Mouse (Mus musculus): Measurements from ENCODE around the gene Gbx1.

Gene Gbx1

DNA sequence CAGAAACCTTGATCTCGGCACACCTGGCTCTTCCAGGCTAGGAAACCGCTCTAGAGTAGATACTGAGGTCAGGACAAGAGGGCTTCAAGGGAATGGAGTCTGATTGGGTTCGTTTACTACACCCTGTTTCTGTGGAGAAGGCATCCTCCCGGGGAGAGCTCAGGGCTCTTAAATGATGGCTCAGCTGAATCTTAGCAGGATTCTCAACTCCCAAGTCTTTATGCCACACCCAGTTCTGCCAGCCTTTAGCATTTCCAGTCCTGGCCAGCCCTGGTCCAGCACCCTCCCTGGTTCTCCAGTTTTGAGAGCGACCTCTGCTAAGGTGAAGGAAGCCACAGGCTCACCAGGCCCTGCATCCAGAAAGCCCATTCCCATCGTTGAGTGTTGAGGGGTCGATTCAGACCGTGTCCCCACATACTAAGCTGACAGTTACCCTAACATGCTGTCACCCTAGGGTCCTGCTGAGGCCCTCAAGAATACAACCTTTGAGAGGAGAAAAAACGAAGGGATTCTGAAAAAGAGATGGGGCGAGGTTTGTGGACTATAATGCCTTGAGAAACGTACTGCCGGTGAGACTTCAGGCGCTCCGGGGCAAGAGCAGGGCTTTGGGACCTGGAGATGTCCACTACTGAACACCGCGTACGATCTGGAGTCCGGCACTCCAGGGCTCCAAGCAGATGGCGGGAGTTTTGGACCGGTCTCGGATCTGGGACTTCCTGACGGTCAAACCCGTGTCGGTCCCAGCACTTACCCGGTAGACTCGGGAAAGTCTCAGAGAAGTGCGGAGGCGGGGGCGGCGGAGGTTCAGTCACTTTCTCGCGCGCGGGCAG lies 1.4 kb downstream of the Gbx1 start:
- no peak for DNase-seq (ENCODE audit: low spot score in 2 of 2)

DNA sequence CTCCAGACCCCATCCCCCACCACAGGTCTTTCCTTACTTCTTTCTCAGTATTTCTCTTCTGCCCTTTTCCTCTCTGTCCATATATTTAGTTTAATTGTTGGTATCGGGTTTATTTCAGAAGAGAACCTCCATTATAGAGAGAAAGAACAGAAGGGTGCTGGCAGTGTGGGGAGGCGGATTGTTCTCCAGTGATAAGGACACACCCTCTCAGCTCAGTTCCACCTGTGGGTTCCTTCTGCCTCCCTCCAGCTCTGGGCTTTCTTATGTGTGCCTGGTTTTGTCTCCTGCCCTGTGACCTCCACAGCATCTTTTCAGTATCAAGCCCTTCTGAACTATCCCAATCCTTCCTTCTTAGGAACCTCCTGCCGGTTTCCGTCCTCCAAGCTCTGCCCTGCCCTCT lies 2.5 kb downstream of the Gbx1 start:
- DNase-seq (ENCODE audit: low spot score in 2 of 2) = no peak

DNA sequence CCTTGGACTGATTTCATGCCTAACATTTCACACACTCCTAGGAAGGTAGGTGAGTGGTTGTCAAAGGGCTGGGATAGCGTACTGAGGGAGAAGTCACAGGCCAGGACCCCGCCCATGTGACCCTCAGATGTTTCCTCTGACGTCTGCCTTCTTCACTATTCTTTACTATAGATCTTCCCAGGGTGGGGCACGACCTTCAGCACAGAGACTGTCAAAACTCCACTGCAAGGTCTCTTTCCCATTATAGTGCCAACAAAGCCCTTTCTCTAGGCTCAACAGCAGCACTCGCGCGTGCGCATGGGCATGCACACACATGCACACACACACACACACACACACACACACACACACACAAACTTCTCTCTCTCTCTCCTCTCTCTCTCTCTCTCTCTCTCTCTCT lies 3.2 kb downstream of the Gbx1 start:
- DNase-seq (ENCODE audit: low spot score in 2 of 2) = no peak

DNA sequence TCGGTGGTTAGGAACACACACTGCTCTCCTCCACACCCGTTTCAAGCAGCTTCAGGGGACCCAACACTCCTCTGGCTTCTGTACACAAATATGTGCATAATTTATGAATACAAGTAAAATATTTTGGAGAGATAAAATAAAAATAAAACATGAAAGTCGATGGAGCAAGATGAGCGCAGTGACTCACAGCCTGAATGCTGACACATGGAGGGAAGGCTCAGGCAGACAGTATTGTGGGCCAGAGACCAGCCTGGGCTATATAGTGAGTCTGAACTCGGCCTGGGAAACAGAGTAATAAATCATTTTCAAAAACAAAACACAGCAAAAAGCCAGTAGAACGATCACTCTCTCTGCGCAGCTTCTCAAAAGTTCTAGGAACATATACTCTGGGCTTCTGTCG lies 5.6 kb downstream of the Gbx1 start:
- DNase-seq (ENCODE audit: low spot score in 2 of 2) = no peak

DNA sequence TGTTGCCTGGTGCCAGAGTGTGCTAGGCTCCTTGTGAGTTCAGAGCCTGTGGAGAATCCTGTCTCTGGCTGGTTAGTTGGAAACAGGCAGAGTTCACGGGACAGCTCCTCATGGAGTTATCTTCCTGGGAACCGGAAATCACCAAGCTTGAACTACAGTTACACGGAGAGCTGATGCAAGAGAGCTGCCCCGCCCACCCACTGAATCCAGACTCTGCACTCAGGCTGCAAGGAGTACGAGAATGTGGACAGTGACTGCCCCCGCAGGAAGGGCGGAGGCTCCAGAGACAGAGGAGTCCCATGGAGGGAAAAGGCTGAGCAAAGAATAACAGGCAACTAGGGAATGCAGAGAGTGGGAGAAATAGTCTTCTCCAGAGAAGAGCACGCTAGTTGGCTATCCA lies 14.7 kb downstream of the Gbx1 start:
- no peak for DNase-seq (ENCODE audit: low spot score in 2 of 2)

DNA sequence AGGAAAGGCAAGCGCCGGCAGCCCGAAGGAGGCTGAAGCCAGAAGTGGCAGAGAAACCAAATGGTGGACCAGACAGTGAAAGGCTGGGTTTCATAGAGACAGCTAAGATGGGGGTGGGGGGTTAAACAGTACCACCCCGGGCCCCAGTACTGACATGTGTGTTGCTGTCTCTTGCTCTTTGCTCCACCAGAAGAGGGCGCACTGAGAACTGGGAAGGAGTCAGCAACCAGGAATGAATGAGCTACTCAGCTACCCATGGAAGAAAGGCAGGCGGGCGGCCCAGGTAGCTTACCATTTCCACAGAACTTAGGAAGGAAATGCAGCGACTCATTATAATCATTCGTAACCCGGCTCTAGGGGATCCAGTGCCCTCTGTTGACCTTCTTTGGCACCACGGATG lies 16.4 kb downstream of the Gbx1 start:
- DNase-seq (ENCODE audit: low spot score in 2 of 2) = peak; percentile 13 to 15

DNA sequence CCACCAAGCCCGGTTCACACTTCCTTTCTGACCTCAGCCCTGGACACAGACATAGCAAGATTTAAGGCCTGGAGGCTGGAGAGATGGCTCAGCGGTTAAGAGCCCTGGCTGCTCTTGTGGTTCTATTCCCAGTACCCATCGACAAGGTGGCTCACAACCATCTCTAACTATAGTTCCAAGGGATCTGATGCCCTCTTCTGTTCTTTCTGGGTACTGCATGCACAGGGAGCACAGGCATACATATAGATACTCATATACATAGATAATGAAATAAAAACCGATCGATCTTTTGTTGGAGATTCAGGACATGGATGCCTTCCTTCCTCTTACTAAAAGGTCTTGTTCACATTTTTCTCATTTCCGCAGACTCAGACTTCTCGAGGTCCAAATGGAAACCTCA lies 18.6 kb downstream of the Gbx1 start:
- DNase-seq (ENCODE audit: low spot score in 2 of 2) = no peak

DNA sequence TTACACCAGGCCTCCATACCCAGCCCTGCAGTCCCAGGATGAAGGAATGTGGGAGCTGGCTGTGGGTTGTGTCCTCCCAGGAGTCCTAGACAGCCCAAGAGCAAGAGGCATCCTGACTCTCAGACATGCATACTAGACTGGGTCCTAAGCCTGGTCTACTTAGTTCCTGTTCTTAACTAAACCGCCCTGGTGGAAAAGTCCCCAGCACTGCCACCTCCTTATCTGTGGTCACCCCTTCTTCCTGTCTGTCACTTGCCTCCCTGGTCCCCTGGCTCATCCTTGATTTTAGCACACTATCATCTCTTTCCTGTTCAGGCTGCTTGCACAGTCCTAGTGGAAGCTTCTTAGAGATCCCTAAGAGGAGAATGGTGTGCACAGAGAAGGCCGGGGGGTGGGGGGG lies 21.5 kb downstream of the Gbx1 start:
- DNase-seq (ENCODE audit: low spot score in 2 of 2) = no peak

DNA sequence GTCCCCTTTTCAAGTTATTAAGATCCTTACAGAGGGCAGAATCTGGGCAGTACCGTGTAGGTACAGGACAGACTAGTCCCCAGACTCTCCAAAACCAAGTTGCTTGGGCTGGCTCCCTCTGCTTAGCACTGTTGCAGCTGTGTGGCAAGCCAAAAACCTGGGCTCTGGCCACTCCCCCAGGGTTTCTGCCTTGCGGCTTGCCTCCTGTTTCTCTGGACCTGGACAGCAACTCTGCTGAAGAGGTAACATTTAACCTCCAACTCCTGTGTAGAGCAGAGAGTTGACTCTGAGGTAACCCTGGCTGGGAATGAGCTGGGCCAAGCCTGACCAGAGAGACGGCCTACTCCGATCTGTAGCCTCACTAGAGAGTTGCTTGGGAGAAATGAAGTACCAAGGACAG lies 24.2 kb downstream of the Gbx1 start:
- DNase-seq (ENCODE audit: low spot score in 2 of 2) = no peak

DNA sequence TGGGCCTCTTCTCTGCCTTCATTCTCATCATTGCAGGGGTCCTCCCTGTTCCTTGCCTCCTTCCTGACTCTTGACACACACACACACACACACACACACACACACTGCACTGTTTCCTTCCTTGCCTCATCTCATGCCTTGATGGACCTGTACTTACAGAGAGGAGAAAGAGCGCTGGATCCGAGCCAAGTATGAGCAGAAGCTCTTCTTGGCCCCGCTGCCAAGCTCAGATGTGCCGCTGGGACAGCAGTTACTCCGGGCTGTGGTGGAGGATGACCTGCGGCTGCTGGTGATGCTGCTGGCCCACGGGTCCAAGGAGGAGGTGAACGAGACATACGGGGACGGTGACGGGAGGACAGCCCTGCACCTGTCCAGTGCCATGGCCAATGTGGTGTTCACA lies 26.2 kb downstream of the Gbx1 start:
- no peak for DNase-seq (ENCODE audit: low spot score in 2 of 2)

DNA sequence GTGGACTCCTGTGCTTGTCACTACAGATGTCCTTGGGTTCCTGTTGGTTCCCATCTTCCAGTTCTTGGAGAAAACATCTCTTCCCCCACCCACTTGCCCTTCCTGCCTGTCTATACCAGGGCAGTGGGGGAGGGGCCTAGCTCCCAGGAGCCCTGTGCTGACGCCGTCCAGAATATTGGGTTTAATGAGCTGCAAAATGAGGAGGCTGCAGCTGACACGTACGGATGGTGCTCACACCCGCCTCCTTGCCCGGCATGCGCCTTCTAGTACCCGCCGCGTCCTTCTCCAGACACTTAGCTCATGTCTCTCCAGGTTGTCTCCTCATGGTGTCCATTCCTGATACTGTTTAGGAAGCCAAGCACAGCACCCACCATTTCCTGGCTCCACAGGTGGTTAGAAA lies 27.9 kb downstream of the Gbx1 start:
- no peak for DNase-seq (ENCODE audit: low spot score in 2 of 2)

DNA sequence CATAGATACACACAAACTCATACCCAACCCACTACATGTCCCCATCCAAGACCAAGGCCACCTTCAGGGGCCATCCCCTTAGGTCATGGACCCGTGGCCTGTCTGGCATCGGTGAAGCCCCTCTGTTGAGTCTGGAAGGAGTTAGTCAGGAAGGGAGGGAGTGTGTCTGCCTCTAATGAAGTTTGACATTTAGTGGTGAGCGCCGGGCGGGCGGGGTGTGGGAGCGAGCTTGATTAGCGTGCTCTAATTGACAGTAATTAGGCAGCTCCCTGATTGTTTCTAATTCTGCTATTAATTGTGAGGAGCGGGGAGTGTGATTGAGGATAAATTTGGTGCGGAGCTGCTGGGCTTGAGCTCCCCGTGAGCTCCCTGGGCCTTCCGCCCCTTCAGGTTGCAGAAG lies 29.5 kb downstream of the Gbx1 start:
- DNase-seq (ENCODE audit: low spot score in 2 of 2) = no peak

DNA sequence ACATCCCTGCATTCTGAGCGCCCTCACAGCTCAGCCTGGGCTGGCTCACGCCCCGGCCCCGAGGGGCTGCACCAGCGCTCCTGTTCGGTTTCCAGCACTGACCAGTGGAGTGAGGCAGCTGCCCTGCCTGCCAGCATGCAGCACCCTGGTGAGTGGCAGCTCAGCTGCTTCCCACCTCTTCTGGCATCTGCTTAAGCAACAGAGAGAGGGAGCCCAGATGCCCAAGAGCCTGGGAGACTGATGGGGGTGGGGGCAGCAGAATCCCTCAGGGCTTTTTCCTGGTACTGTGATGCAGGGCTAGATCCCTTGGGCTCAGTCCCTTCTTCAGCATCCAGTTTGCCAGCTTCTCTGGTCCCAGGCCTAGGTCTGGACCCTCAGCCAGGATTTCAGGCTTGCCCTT lies 30.2 kb downstream of the Gbx1 start:
- DNase-seq (ENCODE audit: low spot score in 2 of 2) = no peak

DNA sequence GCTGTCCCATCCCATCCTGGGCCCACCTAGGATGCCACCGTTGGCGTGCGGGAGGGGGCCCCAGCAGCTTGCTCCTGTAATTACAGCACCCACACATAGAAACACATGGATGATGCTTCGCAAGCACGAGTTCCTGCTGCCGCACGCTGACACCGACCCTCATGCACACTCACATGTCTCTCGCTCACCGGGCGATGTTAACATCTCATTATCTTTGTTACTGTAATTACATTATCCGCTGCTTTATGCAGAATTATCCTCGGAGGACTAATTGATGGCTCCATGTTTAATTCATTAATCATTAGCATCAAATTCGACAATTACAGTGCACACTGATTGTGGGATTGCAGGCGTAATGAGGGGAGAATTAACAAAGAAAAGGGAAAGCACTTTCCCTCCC lies 32.0 kb downstream of the Gbx1 start:
- DNase-seq (ENCODE audit: low spot score in 2 of 2) = no peak

DNA sequence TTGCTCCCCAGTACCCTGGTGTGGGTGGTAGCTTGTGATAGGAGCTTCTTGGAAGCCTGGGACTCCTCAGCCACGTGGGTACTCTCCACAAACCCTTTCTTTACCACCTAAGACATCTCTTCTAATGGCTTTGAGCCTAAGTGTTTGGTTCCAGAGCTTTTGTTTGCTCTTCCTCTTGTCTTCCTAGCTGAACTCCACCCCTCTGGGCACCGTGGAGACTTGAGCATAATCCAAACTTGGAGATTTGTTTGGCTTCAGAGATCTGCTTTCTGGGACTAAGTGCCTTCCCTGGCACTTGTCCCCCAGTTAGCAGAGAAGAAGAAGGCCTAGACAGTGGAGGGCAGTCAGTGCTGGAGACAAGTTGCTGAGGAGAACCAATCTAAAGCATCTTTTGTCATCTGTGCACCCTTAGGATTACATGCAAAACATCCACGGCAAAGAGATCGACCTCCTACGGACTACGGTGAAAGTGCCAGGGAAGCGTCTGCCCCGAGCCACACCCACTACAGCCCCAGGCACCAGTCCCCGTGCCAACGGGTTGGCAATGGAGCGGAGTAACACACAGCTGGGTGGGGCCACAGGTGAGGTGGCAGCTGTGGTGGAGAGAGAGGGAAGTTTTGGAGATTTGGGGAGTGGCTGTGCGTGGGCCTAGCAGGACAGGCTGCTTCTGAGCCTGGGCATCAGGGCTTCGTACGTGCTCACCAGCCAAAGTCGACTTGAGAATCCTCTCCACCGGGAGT lies 34.3 kb downstream of the Gbx1 start:
- DNase-seq (ENCODE audit: low spot score in 2 of 2) = no peak

DNA sequence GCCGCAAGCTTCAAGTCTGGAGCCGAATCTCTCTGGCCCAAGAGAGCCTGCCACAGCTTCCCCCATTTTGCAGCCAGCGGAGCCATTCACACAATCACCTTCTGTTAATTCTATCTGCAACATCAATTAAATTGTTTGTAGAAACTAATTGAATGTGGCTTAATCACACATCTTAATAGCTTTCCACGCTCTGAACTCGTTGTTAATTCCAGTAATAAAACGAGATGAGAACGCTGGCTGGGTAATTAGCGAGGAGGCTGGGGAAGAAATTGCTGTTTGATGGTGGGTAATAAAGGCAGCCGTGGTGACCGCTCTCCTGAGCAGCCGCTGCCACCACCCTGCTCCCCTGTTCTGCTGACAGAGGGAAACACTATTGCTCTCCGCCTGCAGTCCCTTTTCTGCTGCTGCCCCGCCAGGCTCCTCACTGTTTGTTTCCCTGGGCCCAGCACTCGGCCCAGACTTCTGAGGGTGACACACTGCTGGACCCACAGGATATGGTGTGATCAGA lies 36.5 kb downstream of the Gbx1 start:
- DNase-seq (ENCODE audit: low spot score in 2 of 2) = no peak

DNA sequence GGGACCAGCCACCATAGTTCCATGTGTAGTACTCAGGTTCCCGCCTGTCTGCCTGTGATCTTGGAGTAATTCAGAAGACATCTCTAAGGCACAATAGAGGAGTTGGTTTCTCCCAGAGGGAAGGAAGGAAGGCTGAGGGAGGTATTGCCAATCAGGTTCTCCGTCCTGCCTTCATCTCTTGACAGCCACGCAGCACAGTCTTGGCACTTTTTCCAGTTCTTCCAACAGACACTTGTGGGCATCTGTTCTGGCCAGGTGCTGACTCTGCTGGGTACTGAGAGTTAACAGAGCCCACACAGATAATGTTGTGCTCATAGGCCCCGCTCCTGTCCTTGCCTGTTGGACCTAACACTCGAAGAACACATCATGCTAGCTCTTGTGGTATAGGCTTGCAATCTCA lies 40.3 kb downstream of the Gbx1 start:
- DNase-seq (ENCODE audit: low spot score in 2 of 2) = no peak

DNA sequence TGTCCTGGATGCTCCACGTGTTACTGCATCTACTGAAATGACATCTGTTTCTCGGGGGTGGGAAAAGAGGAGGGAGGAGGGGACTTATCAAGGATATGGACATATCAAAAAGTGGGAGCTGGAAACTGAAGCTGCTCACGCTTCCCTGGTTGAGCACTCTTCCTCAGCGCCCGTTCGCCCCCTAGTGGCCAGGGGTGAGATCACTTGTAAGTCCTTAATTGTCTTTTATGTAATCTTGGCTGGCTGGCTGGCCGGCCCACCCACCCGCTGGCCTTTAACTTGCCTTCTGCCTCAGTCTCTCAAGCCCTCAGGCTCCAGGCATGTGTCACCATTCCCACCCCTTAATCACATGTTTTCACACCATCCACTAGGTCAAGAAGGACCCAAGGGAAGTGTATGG lies 40.9 kb downstream of the Gbx1 start:
- peak; percentile 53 to 64 for DNase-seq (ENCODE audit: low spot score in 2 of 2)

DNA sequence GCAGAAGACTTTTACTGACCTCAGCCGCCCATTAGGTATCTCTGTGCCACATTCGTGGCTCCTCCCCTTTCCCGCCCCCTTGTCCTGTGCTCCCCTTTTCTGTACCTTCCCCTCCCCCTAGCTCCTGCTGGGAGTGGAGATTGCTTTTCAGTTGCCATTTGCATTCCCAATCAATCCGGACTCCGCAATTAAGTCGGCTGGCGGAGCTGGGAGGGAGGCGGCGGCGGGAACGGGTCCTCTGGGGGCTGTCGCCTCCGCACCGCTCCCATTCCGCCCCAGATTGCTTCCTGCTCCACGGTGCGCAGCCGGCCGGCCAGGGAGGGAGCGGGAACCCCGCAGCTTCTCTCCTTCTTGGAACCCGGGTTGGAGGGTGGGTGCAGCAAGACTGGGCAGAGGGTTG lies 42.0 kb downstream of the Gbx1 start:
- DNase-seq (ENCODE audit: low spot score in 2 of 2) = no peak

DNA sequence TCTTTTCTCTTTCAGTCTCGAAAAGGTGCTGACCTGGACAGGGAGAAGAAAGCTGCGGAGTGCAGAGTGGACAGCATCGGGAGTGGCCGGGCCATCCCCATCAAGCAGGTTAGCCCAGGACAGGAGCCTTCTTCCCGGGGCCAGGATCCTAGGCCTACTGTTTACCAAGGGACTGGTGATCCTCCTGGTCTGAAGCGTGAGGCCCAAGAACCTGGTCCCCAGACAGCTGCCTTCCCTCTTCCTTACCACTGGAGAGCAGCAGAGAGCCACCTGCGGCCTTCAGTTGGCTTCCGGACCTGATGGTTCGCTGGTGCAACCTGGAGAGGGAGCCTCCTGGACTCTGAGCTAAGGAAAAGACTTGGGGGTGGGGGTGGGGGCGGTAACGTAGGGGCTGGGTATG lies 43.7 kb downstream of the Gbx1 start:
- DNase-seq (ENCODE audit: low spot score in 2 of 2) = peak in 1 of 2 experiments; percentile 15

DNA sequence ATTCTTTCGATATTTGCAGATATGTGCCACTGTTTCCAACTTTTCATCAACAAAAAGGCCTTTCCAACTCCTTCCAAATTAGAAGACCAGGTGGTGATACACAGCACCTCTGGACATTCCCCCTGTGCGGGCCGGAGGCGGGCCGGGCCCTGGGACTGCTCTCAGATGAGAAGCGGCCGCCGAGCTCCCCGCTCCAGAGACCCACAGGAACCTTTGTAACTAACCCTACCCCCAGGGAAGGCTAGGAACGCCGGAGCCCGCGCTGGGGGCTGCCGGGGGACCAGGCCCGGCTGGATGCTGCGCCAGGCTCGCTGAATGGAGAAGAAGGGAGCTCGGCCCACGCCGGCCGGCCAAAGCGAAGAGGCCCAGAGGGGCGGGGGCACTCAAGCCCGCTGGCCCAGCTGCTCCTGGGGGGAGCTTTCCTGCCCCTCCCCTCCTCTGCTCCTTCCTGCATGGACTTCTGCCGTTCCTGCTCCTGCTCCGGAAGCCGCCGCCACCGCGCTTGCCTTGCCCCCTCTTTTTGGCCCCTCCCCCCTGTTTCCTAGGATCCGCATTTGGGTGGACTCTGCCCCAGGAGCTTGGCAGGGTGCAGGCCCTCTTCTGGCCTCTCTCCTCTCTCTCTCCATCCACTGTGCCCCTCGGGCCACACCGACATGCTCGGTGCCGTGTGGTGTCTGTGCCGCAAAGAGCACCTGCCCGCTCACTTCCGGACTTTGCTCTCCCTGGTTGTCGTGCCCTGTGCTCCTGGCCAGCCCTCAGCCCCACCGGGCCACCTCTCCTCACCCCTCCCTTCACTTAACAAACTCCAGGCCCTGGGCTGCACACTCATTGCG lies 44.5 kb downstream of the Gbx1 start:
- DNase-seq (ENCODE audit: low spot score in 2 of 2) = no peak

DNA sequence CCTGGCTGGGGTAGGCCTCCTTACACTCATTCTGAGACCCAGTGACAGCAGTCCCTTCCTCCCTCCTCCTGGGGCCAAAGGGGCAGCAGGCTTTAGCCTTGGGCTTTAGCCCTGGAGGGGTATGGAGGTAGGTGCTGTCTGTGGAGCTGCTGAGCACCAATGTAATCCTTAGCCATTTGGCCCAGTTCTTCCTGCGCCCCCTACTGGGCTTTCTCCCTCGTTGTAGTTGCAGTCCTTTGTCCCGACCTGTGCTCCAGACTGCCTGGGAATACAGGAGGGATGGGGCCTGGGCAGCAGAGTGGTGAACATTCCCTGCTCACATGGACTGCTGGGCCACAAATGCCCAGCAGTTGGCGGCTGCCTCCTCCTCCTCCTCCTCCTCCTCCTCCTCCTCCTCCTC lies 45.4 kb downstream of the Gbx1 start:
- DNase-seq (ENCODE audit: low spot score in 2 of 2) = peak; percentile 17 to 26
